8 mouse cellular contexts compared by ENCODE assay signal in the genomic region with DNA sequence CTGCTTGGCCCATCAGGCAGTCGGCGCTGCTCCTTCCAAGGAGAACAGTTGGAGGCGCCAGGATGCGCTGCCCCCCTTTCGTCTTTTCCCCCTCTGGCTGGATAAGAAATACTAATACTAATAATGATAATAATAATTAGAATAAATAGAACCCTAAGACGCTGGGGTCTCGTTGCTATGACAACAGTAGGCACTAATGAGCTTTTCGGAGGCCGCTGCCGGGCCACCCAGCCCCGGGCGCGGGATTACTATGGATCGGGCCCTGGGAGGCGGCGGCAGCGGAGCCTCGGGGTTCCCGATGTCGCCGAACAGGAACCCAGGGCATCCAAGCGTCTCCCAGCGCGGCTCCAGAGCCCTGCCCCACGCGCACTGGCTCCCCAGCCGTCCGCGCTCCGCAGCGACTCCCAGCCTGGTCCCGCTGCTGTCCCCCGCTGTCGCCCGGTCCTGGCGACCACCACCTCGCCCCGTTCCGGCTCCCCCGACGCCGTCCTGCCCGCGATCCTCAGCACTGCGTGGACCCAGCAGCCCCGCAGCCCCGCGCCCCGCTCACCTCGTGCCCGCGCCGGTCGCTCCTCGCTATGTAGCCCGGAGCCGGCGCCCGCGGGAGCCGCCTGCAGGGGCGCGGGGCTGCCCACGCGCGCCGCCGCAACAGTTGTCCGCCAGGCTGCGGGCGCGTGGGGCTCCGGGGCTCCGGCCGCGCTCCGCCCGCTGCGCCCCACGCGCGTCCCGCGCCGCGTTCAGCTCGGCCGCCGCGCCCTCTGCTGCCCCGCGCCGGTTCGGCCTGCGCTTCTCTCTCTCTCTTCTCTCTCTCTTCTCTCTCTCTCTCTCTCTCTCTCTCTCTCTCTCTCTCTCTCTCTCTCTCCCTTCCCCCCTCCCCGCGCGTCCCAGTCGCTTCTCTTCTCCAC. TPM values are rescaled to one million over a fixed set of nuclear protein-coding genes. Genes with fewer than 3 reads are reported as not detected.
DNase-seq lines count a peak whose midpoint lies in the region; ATAC-seq and TF ChIP-seq lines count a peak whose summit lies in the region.

No protein-coding gene starts in this region.

- intact Hi-C loops in left cerebral cortex, adult 2 months (cut with DNase I) = loop anchor here (5.0 kb wide), 2 partner anchors 151 to 184 kb away; no protein-coding TSS in a partner anchor
- intact Hi-C loops in left cerebral cortex, postnatal 4 days (cut with DNase I) = loop anchor here (5.0 kb wide), 1 partner anchor 189 kb away; no protein-coding TSS in a partner anchor

- H3K4me1 ChIP-seq in embryonic facial prominence, embryonic 11.5 days (ENCODE audit: control insufficient read depth, insufficient read depth, low read length) = peaks cover 10% of the 10 kb centered on the region
- peaks cover 40% of the 10 kb centered on the region for H3K4me1 ChIP-seq in hindbrain, embryonic 14.5 days (replicated peaks; ENCODE audit: control insufficient read depth, insufficient read depth, low read length)
- peaks cover 49% of the 10 kb centered on the region for H3K4me1 ChIP-seq in midbrain, embryonic 11.5 days (ENCODE audit: control insufficient read depth, insufficient read depth, low read length)

- H3K9ac ChIP-seq in embryonic facial prominence, embryonic 11.5 days (replicated peaks; ENCODE audit: low read length) = peak overlapping the region; percentile 66
- H3K9ac ChIP-seq in hindbrain, embryonic 14.5 days = peak overlapping the region; percentile 83
- peak overlapping the region; percentile 89 for H3K9ac ChIP-seq in midbrain, embryonic 11.5 days (ENCODE audit: low read length)

- DNase-seq in left cerebral cortex, adult 2 months (ENCODE audit: extremely low spot score in 1 of 2, low spot score in 2 of 2) = peak; percentile 28 to 37
- no peak for DNase-seq in left cerebral cortex, postnatal 4 days
- peak; percentile 11 for DNase-seq in embryonic facial prominence, embryonic 11.5 days (ENCODE audit: low spot score)
- peak; percentile 47 for DNase-seq in hindbrain, embryonic 14.5 days (ENCODE audit: low spot score)
- DNase-seq in midbrain, embryonic 11.5 days (ENCODE audit: low spot score, missing footprints) = peak; percentile 94
- no peak for DNase-seq in frontal cortex, adult 2 months (ENCODE audit: extremely low spot score in 1 of 2, low spot score in 1 of 2)
- DNase-seq in spleen, adult 12 weeks (ENCODE audit: low spot score) = no peak
- no peak for DNase-seq in cerebellum, adult 8-10 months

- 1% methylated on average over 89 of the region's 99 CpGs for WGBS in embryonic facial prominence, embryonic 11.5 days
- 1% methylated on average over 94 of the region's 99 CpGs for WGBS in hindbrain, embryonic 14.5 days
- under 1% methylated on average over 87 of the region's 99 CpGs for WGBS in midbrain, embryonic 11.5 days

- peaks cover 37% of the 10 kb centered on the region for H3K27me3 ChIP-seq in embryonic facial prominence, embryonic 11.5 days (ENCODE audit: control insufficient read depth, insufficient read depth, low read length)
- peaks cover 15% of the 10 kb centered on the region for H3K27me3 ChIP-seq in hindbrain, embryonic 14.5 days (ENCODE audit: control insufficient read depth, insufficient read depth, low read length)
- peaks cover 10% of the 10 kb centered on the region for H3K27me3 ChIP-seq in midbrain, embryonic 11.5 days (ENCODE audit: control insufficient read depth, insufficient read depth, low read length)

- peak overlapping the region; percentile 85 for H3K27ac ChIP-seq in left cerebral cortex, adult 2 months
- H3K27ac ChIP-seq in embryonic facial prominence, embryonic 11.5 days (replicated peaks; ENCODE audit: low read depth, low read length) = peak overlapping the region; percentile 28; the same call in 1 of the 2 replicates
- H3K27ac ChIP-seq in hindbrain, embryonic 14.5 days = peak overlapping the region; percentile 72
- peak overlapping the region; percentile 30; the same call in 1 of the 2 replicates for H3K27ac ChIP-seq in midbrain, embryonic 11.5 days (ENCODE audit: low read depth, low read length)

- no peaks in the 10 kb centered on the region for H3K36me3 ChIP-seq in embryonic facial prominence, embryonic 11.5 days (replicated peaks; ENCODE audit: control insufficient read depth, insufficient read depth, low read depth, low read length)
- H3K36me3 ChIP-seq in hindbrain, embryonic 14.5 days (replicated peaks; ENCODE audit: control insufficient read depth, insufficient read depth) = no peaks in the 10 kb centered on the region
- no peaks in the 10 kb centered on the region for H3K36me3 ChIP-seq in midbrain, embryonic 11.5 days (ENCODE audit: control insufficient read depth, insufficient read depth, low read length)

- H3K4me3 ChIP-seq in left cerebral cortex, adult 2 months = peak overlapping the region; percentile 69
- H3K4me3 ChIP-seq in embryonic facial prominence, embryonic 11.5 days (ENCODE audit: low read depth, low read length) = peak overlapping the region; percentile 57
- H3K4me3 ChIP-seq in hindbrain, embryonic 14.5 days (replicated peaks; ENCODE audit: low read length) = peak overlapping the region; percentile 62
- peak overlapping the region; percentile 64 for H3K4me3 ChIP-seq in midbrain, embryonic 11.5 days (ENCODE audit: low read depth, low read length)

- ATAC-seq in embryonic facial prominence, embryonic 11.5 days (replicated peaks; ENCODE audit: insufficient number of reproducible peaks, low FRiP score, low TSS enrichment, low read depth) = no peak; the same call in 1 of the 2 replicates
- peak; percentile 37 for ATAC-seq in hindbrain, embryonic 14.5 days (ENCODE audit: low FRiP score)
- peak; percentile 41 for ATAC-seq in midbrain, embryonic 11.5 days (ENCODE audit: low FRiP score)

- TF ChIP-seq CTCF in left cerebral cortex, adult 2 months (IDR thresholded peaks at IDR 0.05) = no peak; the same call in 1 of the 2 replicates

- H3K4me2 ChIP-seq in embryonic facial prominence, embryonic 11.5 days (ENCODE audit: low read depth, low read length) = peak overlapping the region; percentile 100
- peak overlapping the region; percentile 89 for H3K4me2 ChIP-seq in hindbrain, embryonic 14.5 days (replicated peaks)
- H3K4me2 ChIP-seq in midbrain, embryonic 11.5 days = peak overlapping the region; percentile 93

- H3K9me3 ChIP-seq in embryonic facial prominence, embryonic 11.5 days (replicated peaks; ENCODE audit: control insufficient read depth, low read length) = no peaks in the 10 kb centered on the region
- no peaks in the 10 kb centered on the region for H3K9me3 ChIP-seq in hindbrain, embryonic 14.5 days (ENCODE audit: control insufficient read depth, low read length)
- H3K9me3 ChIP-seq in midbrain, embryonic 11.5 days (ENCODE audit: control insufficient read depth, low read length) = no peaks in the 10 kb centered on the region

RNA-seq across cellular contexts. Expression of gene Shisal1, which starts 0.8 kb away (rescaled TPM):
- total RNA-seq in left cerebral cortex, adult 2 months (2021) = 10 to 100 TPM; 40.5 to 48.2 TPM
- 10 to 100 TPM; 31.5 to 42.0 TPM for total RNA-seq in left cerebral cortex, postnatal 4 days (2021)
- 2.6 and 2.9 TPM in 2 replicates for polyA plus RNA-seq in embryonic facial prominence, embryonic 11.5 days (2014; fragmentation: Nextera tagmentation; extraction: Ambion mirVana)
- polyA plus RNA-seq in hindbrain, embryonic 14.5 days (2014; fragmentation: Nextera tagmentation; extraction: Ambion mirVana) = 13.1 and 15.4 TPM in 2 replicates
- 7.8 and 8.3 TPM in 2 replicates for polyA plus RNA-seq in midbrain, embryonic 11.5 days (2014; fragmentation: Nextera tagmentation; extraction: Ambion mirVana)
- 42.8 and 49.5 TPM in 2 replicates for polyA plus RNA-seq in frontal cortex, adult 2 months (2012; rRNA removed)

Comparison
In these comparisons a context has a peak if more than half of its experiments do, and no peak if none do; other contexts are left out.
1. DNase-seq: peak in left cerebral cortex, adult 2 months (2 of 2), embryonic facial prominence, embryonic 11.5 days (single experiment), hindbrain, embryonic 14.5 days (single experiment) and midbrain, embryonic 11.5 days (single experiment); none in left cerebral cortex, postnatal 4 days (single experiment), frontal cortex, adult 2 months (0 of 2), spleen, adult 12 weeks (single experiment) and cerebellum, adult 8-10 months (single experiment).
2. H3K27ac ChIP-seq: peak in every context shown above with its lines; median percentile 85 in left cerebral cortex, adult 2 months; 72 in hindbrain, embryonic 14.5 days; 30 in midbrain, embryonic 11.5 days; 28 in embryonic facial prominence, embryonic 11.5 days.
3. Peak in every context shown above with its lines, with median percentiles within 50 percentile points of each other: H3K4me3 ChIP-seq, H3K4me2 ChIP-seq and H3K9ac ChIP-seq.